Mouse (Mus musculus): ENCODE results near the gene Rusc2. TPM values are rescaled to one million over a fixed set of nuclear protein-coding genes. Genes with fewer than 3 reads are reported as not detected.
A peak's percentile ranks its signal among the peaks of the same experiment; 100 is the strongest.

Rusc2 gene
- total RNA-seq, 2 experiments from 2014 or later: 117 to 120 TPM

DNA sequence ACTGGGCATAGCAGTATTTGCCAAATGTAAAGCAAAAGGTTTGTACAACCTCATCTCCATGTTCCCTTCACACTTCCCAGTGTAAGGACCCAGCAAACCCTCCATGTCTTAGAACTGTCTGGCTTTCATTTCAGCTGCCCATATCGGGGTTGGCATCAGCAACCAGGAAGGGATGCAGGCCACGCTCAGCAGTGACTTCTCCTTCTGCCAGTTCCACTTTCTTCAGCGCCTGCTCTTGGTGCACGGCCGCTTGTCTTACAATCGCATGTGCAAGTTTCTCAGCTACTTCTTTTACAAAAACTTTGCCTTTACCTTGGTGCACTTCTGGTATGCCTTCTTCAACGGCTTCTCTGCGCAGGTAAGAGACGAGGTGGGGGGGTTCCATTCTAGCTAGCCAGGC is 14.0 kb upstream of the Rusc2 start:
- H3K4me3 ChIP-seq: no peak overlapping the region
- DNase-seq (ENCODE audit: low spot score in 2 of 2): no peak
- TF ChIP-seq CTCF (conservative IDR thresholded peaks at IDR 0.05): no peak
- no peak overlapping the region for H3K27ac ChIP-seq

DNA sequence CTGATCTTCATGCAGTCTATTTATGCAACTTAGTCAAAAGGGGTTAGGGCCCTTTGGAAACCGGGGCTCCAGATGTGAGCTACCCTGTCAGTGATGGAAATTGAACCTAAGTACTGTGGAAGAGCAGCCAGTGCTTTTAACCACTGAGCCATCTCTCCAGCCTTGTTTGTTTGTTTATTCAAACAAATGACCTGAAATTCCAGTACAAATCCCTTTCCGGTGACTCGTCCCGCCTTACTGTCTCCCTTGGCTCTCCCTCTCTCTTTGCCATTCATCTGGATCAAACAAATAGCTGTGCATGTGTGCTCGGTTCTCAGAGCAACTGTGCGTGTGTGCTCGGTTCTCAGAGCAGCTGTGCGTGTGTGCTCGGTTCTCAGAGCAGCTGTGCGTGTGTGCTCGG is 10.4 kb upstream of the Rusc2 start:
- TF ChIP-seq CTCF (conservative IDR thresholded peaks at IDR 0.05): no peak
- Histone ChIP-seq H3K4me3 (no peak overlapping the region), H3K27ac (no peak overlapping the region)
- no peak for DNase-seq (ENCODE audit: low spot score in 2 of 2)

- no peak overlapping the region for H3K27ac ChIP-seq
- no peak overlapping the region for H3K4me3 ChIP-seq
- no peak for DNase-seq (ENCODE audit: low spot score in 2 of 2)
- peak; percentile 39 for TF ChIP-seq CTCF (conservative IDR thresholded peaks at IDR 0.05)
These were observed 9.6 kb upstream of the Rusc2 start for GRCm38 (mm10) chr4:43372155-43372554.

DNA sequence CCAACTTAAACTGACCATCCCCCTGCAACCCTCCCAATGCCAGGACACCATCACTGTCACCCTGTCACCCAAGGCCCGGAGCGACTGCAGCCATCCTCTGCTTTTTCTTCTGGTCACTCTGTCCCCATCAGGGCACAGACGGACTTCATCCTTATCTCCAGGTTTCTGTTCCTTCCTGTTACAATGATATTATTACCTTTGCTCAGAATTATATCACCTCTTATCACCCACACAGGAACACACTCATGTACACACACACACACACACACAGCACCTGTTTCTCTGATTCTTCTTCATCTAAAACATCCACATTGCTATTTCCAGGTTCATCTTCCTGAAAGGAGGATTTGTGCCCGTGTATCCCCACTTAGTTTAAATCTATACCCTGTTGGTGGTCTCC is 7.5 kb upstream of the Rusc2 start:
- TF ChIP-seq CTCF (conservative IDR thresholded peaks at IDR 0.05): no peak
- Histone ChIP-seq H3K4me3 (no peak overlapping the region), H3K27ac (no peak overlapping the region)
- no peak for DNase-seq (ENCODE audit: low spot score in 2 of 2)

- no peak for TF ChIP-seq CTCF (conservative IDR thresholded peaks at IDR 0.05)
- DNase-seq (ENCODE audit: low spot score in 2 of 2): no peak
- Histone ChIP-seq H3K27ac (no peak overlapping the region), H3K4me3 (no peak overlapping the region)
These were observed 2.2 kb upstream of the Rusc2 start for GRCm38 (mm10) chr4:43379601-43380000.

DNA sequence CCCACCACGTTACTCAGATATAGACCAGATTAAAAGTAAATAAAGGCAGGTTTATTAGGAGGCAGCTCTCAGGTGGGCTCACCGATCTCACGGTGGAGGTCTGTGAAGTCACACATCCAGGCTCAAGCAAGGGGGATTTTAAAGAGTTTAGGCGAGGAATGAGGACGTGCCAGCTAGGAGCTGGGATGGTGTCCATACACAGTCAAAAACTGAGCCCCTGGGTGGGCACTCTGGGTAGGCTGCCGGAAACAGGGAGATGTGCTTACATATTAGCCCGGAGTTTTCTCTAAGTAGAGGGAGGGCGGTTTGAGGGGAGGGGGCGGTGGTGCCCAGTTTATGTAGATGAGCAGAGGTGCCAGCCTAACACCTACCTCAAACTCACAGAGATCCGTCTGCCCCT is 828 bp upstream of the Rusc2 start:
- DNase-seq (ENCODE audit: low spot score in 2 of 2): no peak
- Histone ChIP-seq H3K27ac (peak overlapping the region; percentile 99), H3K4me3 (peak overlapping the region; percentile 97)
- no peak for TF ChIP-seq CTCF (conservative IDR thresholded peaks at IDR 0.05)

DNA sequence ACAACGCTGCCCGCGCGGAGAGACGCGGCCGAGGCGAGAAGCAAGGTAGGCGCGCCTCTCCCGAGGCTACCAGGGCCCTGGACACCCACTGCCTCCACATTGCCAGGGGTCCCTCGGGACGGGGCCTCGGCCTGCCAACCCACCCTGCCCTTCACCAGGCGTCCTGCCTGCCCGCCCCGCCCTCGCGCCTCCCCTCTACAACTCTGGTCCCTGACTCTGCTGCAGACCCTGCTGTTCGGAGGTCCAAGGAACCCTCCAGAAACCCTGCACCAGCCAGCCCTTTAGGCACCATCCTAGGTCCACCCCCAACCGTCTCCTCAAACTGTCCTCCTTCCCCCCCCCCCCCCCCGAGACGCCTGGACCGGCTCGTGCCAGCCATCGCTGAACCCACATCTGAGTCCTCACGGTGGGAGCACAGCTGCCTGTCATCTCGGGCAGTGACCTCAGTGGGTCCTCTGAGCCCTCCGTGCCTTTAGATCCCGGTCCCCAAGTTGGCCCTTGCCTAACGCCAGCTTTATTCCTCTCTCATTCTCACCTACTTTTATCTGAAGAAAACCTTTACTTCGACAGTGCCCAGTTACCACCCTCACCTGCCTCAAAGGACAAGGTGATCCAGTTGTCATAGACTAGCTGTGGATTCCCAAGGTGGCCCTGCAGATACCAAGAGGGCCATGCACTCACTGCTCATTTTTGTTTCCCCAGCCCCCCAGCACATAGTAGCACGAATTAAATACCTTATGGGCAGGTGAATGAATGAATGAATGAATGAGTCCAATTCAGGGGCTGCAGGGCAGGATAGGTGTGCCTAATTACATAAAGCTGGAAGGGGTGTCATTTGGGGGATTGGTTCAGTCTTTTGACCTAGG is 609 bp downstream of the Rusc2 start:
- TF ChIP-seq CTCF (conservative IDR thresholded peaks at IDR 0.05): no peak
- H3K4me3 ChIP-seq: peak overlapping the region; percentile 97
- DNase-seq (ENCODE audit: low spot score in 2 of 2): no peak
- H3K27ac ChIP-seq: peak overlapping the region; percentile 99

- peak overlapping the region; percentile 97 for H3K4me3 ChIP-seq
- TF ChIP-seq CTCF (conservative IDR thresholded peaks at IDR 0.05): no peak
- H3K27ac ChIP-seq: peak overlapping the region; percentile 99
- DNase-seq (ENCODE audit: low spot score in 2 of 2): no peak
These were observed 1.7 kb downstream of the Rusc2 start for GRCm38 (mm10) chr4:43383246-43384082.

- no peak overlapping the region; the same call in 1 of the 2 replicates for H3K4me3 ChIP-seq
- H3K27ac ChIP-seq: peak overlapping the region; percentile 99
- DNase-seq (ENCODE audit: low spot score in 2 of 2): no peak
- no peak for TF ChIP-seq CTCF (conservative IDR thresholded peaks at IDR 0.05)
These were observed 2.3 kb downstream of the Rusc2 start for GRCm38 (mm10) chr4:43384083-43384460.

DNA sequence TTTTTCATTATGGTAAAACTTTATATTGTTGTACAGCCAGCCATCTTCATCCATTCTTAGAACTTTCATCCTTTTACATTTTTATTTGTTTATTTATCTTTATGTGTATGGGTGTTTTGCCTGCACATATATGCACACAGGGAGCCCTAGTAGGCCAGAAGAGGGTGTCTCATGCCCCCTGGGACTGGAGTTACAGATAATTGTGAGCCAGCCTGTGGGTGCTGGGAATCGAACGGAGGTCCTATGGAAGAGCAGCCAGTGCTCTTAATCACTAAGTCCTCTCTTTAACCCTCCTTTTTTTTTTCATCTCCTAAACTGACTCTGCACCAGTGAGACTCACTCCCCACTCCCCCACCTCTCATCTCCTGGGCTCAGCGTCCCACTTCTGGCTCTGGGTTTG is 2.8 kb downstream of the Rusc2 start:
- H3K4me3 ChIP-seq: no peak overlapping the region
- no peak for DNase-seq (ENCODE audit: low spot score in 2 of 2)
- peak overlapping the region; percentile 99; the same call in 1 of the 2 replicates for H3K27ac ChIP-seq
- TF ChIP-seq CTCF (conservative IDR thresholded peaks at IDR 0.05): no peak

DNA sequence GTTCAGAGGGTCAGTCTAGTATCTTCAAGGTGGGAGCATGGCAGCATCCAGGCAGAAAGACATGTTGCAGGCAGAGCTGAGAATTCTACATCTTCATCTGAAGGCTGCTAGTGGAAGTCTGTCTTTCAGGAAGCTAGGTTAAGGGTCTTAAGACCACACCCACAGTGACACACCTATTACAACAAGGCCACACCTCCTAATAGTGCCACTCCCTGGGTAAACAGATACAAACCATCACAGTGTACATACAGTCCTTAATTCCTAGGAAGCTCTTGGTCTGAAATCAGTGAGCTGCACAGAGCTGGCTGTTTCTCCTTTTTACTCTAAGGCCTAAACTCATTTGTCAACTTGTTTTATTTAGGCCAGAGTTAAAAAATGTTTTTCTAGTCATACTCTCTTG is 5.2 kb downstream of the Rusc2 start:
- no peak for TF ChIP-seq CTCF (conservative IDR thresholded peaks at IDR 0.05)
- no peak overlapping the region for H3K27ac ChIP-seq
- DNase-seq (ENCODE audit: low spot score in 2 of 2): no peak
- H3K4me3 ChIP-seq: no peak overlapping the region

DNA sequence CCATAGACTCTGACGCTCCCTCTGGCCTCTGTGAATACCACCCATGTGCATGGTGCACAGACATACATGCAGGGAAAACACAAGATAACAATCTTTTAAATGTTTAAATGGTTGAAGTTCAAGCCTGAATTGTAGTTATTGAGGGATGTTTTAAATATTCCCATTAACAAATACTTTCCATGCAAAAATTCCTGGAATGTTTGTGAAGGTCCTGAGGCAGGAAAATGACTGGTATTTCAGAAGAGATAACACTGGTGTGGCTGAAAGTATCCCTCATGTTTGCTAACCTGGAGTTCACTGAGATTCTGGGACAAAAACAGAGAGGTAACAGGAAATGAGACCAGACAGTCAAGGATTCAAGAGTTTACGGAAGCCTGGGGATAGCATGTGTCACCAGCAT is 7.6 kb downstream of the Rusc2 start:
- H3K27ac ChIP-seq: peak overlapping the region; percentile 66; the same call in 1 of the 2 replicates
- no peak for DNase-seq (ENCODE audit: low spot score in 2 of 2)
- TF ChIP-seq CTCF (conservative IDR thresholded peaks at IDR 0.05): no peak
- H3K4me3 ChIP-seq: no peak overlapping the region

GRCm38 (mm10) chr4:43389845-43390440 is 8.2 kb downstream of the Rusc2 start:
- peak overlapping the region; percentile 66 for H3K27ac ChIP-seq
- no peak for TF ChIP-seq CTCF (conservative IDR thresholded peaks at IDR 0.05)
- no peak overlapping the region for H3K4me3 ChIP-seq
- DNase-seq (ENCODE audit: low spot score in 2 of 2): no peak

All from layer of hippocampus, adult 2 months (tissue).